Mouse (Mus musculus) testis, postnatal 14 days (tissue): Measurements from ENCODE around the gene Tshz2.

Experiments used
- DNase-seq: peaks from one replicate; pipeline ENCODE4 v3.0.0; 2021; ENCODE audit warnings: low spot score

The Tshz2 gene

GRCm38 (mm10) chr2:170046371-170047145 is 413.7 kb downstream of the Tshz2 start:
- DNase-seq = peak; percentile 63

- DNase-seq = no peak
Observed at GRCm38 (mm10) chr2:170048831-170049230, 416.0 kb downstream of the Tshz2 start.

- DNase-seq = no peak
Observed at GRCm38 (mm10) chr2:170050651-170051050, 417.8 kb downstream of the Tshz2 start.

GRCm38 (mm10) chr2:170051441-170051840 is 418.6 kb downstream of the Tshz2 start:
- no peak for DNase-seq

- no peak for DNase-seq
Observed at GRCm38 (mm10) chr2:170054943-170055342, 422.1 kb downstream of the Tshz2 start.

- peak; percentile 47 for DNase-seq
Observed at GRCm38 (mm10) chr2:170055413-170055812, 422.6 kb downstream of the Tshz2 start.

- no peak for DNase-seq
Observed at GRCm38 (mm10) chr2:170058774-170059173, 426.0 kb downstream of the Tshz2 start.

GRCm38 (mm10) chr2:170060066-170060465 is 427.3 kb downstream of the Tshz2 start:
- DNase-seq = peak; percentile 53

GRCm38 (mm10) chr2:170062378-170062777 is 429.6 kb downstream of the Tshz2 start:
- DNase-seq = no peak

GRCm38 (mm10) chr2:170069976-170070375 is 437.2 kb downstream of the Tshz2 start:
- DNase-seq = no peak

- peak; percentile 67 for DNase-seq
Observed at GRCm38 (mm10) chr2:170070641-170071241, 437.9 kb downstream of the Tshz2 start.

- no peak for DNase-seq
Observed at GRCm38 (mm10) chr2:170076941-170077490, 444.2 kb downstream of the Tshz2 start.

- no peak for DNase-seq
Observed at GRCm38 (mm10) chr2:170078041-170078440, 445.2 kb downstream of the Tshz2 start.

- DNase-seq = peak; percentile 23
Observed at GRCm38 (mm10) chr2:170078442-170079017, 445.7 kb downstream of the Tshz2 start.

GRCm38 (mm10) chr2:170091563-170092443 is 459.0 kb downstream of the Tshz2 start:
- DNase-seq = no peak

- no peak for DNase-seq
Observed at GRCm38 (mm10) chr2:170094220-170094619, 461.4 kb downstream of the Tshz2 start.

GRCm38 (mm10) chr2:170094871-170095270 is 462.1 kb downstream of the Tshz2 start:
- DNase-seq = no peak

- DNase-seq = peak; percentile 82
Observed at GRCm38 (mm10) chr2:170101132-170101531, 468.3 kb downstream of the Tshz2 start.

GRCm38 (mm10) chr2:170101932-170102331 is 469.1 kb downstream of the Tshz2 start:
- no peak for DNase-seq

- DNase-seq = no peak
Observed at GRCm38 (mm10) chr2:170103341-170103740, 470.5 kb downstream of the Tshz2 start.

- no peak for DNase-seq
Observed at GRCm38 (mm10) chr2:170103852-170104251, 471.0 kb downstream of the Tshz2 start.

- no peak for DNase-seq
Observed at GRCm38 (mm10) chr2:170104396-170104795, 471.6 kb downstream of the Tshz2 start.
